Mouse (Mus musculus): ENCODE data around the gene Hcfc1.

Hcfc1 gene

DNA sequence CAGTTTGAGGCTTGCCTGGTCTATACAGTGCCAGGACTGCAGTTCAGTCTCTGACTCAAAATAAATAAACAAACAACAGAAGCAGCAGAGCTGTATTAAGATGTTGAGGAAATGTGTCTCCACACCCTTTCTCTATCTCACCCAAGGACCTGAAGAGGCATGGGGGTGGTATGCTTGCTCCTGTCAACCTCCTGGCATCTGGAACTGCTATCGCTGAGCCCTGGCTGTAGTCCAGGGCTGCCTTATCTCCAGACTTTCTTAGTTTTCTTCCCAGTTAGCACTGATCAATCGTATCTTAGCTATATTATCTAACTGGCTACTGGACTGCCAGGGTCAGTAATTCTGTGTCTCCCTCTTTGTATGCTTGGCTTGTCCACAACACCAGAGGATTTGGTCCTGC, 24.3 kb downstream of the Hcfc1 start:
- no peak for DNase-seq

GRCm38 (mm10) chrX:73931871-73932270, 34.3 kb downstream of the Hcfc1 start:
- DNase-seq, result no peak

DNA sequence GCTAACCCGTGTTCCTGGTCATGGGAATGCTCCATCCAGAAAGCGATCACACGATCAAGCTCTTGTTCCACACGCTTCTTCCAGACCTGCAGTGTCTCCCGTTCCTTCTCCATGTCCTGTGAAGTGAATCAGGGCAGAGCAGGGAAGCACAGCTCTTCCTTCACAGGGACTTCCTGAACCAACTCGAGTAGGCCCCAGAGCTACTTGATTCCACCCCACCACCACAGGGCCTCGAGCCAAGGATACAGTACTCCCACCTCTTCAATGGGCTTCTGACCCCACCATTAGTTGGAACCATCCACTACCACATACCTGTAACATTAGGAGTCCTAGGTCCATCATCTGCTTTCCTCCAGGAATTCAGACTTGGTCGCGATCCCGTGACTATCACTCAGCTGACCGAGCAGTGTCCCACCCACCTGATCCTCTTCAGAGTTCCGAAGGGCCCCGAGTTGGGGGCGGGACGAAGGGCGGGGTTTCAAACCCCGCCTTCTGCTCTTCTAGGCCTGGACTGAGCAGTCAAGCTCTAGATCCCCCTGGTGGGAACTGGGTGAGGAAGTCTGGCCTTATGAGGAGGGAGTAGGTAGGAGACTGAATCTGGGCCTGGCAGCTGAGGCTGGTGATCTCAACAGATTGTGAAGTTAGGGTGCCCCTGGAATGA, 35.6 kb downstream of the Hcfc1 start, which contains the start of gene Renbp:
Gene Renbp (minus strand): TSS at position 449 of the 661 bp plus-strand sequence.
- peak; percentile 87 for DNase-seq

DNA sequence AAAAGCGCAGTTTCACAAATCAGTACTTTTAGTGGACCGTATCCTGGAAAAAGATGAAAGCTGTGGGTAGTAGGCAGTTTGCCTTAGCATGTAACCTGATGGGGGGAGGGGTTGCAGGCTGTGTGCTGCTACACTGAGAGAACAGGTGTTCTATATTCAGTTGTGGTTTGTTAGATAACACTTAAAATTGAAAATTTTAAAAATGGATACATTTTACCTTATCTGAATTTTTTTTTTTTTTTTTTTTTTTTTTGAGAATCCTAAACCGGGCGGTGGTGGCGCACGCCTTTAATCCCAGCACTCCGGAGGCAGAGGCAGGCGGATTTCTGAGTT, 43.6 kb downstream of the Hcfc1 start:
- DNase-seq, result no peak

DNA sequence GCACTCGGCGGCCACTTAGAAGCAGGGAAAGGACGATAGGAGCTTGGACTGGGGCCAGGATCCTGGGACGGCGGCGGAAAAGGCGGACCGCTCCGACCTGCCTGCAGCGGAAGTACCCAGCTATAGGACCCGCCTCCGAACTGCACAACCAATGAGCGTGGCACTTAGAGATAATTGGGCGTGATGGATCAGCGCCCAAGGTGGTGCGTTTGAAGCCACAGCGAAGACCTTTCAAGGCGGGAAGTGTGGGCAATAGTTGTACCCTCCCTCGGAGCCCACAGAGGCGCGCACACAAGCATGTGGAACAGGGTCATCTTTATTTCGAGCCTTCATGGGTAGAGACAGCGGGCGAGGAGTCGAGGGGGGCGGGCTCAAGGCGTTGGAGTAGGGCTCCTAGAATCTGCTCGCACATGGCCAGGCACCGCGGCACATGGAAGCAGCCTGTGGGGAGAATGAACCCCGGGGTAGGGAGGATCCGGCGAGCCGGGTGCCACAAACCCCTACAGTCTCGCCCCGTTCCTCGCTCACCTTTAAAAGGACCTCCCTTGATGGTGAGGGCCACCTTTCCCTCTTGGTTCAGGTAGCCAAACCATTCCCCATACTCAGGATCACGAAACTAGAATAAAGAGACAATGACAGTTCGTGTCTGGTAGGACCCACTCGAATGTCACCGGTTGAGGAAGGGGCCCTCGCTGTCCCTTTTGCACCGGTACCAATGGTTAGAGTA, 44.2 kb downstream of the Hcfc1 start, which contains the start of the genes Arhgap4 and Naa10:
Gene Arhgap4 (minus strand): TSS at position 48 of the 727 bp plus-strand sequence.
Gene Naa10 (minus strand): TSS at position 122 of the 727 bp plus-strand sequence.
- peak; percentile 91 for DNase-seq

GRCm38 (mm10) chrX:73921285-73921822, 44.8 kb downstream of the Hcfc1 start:
- no peak for DNase-seq

DNA sequence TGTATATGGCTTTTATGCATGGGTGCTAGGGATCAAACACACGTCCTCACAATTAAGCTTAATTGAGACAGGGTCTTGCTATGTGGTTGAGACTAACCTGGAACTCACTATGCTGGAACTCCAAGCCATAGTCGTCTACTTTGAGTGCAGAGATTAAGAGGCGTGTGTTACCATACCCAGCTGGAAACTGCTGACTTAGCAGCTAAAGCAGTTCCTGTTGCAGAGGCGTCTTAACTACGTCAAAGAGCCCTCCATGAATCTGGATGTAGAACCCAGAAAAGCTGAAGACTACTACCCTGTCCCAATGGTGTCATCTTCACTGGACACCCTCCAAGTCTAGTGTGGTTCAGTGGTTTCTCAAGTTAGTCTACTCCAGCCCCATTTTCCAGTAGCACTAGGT, 47.5 kb downstream of the Hcfc1 start:
- DNase-seq, result no peak

- DNase-seq, result no peak
These were observed 49.2 kb downstream of the Hcfc1 start for GRCm38 (mm10) chrX:73916945-73917344.

DNA sequence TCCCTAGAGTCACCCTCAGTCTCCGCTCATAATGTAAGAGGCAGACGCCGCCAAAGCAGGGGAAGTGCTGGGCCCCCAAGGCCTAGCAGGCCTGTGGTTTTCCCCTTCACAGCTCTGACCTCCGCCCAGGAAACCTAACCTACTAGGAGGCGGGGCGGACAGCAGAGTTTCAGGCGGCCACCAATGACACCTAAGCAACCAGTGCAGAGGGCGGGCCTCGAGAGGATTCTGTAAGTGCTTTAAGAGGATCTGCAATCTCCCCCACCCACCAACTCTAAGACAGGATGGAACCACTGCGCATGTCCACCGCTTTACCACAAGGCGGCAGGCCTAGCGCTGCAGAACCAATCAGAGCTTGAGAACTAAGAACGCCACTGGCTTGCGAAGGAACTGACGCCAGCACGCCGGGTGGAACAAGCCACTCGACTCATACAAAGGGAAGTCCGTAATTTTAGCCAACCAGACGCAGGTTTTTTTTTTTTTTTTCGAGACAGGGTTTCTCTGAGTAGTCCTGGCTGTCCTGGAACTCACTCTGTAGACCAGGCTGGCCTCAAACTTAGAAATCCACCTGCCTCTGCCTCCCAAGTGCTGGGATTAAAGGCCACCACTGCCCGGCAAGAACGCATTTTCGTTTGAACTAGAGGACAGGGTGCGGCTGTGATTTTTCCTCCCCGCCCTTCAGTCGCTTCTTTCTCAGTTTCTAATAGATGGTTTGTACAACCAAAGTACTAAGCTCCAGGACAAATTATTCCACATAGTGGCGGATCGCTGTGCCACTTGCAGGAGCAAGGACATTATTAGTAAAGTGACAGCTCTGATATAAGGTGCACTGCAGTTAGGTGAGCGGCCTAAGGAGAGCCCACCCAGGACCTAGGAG, 51.1 kb downstream of the Hcfc1 start:
- peak; percentile 94 for DNase-seq

GRCm38 (mm10) chrX:73911588-73911987, 54.6 kb downstream of the Hcfc1 start:
- DNase-seq, result no peak

DNA sequence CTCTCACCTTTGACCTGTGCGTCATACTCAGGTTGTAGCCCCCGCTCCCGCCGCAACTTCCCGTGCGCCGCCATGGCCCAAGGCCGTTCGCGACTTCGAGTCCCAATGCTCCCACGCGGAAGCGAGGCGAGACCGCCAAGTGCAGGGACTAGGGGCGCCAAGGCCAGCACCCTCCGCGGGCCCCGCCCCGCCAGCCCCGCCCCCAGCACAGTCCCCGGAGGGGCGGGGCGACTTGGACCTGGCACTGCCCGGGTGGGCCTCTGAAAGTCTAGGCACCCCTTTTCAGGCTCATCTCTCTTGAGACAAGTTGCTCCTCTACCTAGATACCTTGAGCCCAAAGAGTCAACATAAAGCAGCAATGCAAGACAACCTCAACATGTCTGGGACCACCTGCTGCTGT, 55.0 kb downstream of the Hcfc1 start:
- DNase-seq, result peak; percentile 10

DNA sequence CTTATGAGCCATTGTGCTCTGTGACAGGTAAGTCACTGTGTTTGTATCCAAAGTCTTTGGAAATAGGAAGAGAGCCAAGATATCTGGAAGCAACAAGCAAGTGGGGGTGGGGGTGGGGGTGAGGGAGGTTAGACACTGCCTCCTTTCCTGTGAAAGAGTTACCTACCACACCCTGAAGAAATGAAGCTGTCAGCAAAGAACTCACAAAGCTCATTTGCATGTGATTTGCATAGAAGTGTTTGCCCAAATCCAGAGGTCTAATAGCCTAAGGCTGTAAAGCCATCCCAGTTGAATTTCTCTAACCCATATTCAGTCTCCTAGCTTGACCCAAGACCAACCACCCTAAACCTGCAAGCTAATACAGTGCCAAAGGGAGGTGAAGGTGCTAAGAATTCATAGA, 55.7 kb downstream of the Hcfc1 start:
- no peak for DNase-seq

- no peak for DNase-seq
These were observed 56.1 kb downstream of the Hcfc1 start for GRCm38 (mm10) chrX:73910049-73910448.

- DNase-seq, result no peak
These were observed 68.2 kb downstream of the Hcfc1 start for GRCm38 (mm10) chrX:73897959-73898358.

DNA sequence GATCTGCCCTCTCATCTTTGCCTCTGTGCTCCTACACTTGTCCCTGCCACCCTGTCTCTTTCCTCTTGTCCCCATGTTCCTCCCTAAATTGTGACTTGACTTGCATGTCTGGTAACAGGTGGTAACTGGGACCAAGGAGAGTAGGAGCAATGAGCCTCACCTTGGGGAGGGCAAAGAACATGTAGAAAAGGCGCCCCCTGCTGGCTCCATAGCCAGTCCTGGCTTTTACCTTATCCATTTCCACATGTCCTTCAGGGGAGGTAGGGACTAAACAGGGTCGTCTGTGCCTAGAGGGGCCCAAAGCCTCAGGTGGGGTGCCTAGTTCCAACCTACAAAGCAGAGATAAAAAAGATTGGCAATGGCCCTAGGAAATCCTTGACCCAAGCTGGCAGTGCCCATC, 70.4 kb downstream of the Hcfc1 start, which contains the start of gene L1cam:
Gene L1cam (minus strand): TSS at position 387 of the 400 bp plus-strand sequence.
- DNase-seq, result peak; percentile 64

DNA sequence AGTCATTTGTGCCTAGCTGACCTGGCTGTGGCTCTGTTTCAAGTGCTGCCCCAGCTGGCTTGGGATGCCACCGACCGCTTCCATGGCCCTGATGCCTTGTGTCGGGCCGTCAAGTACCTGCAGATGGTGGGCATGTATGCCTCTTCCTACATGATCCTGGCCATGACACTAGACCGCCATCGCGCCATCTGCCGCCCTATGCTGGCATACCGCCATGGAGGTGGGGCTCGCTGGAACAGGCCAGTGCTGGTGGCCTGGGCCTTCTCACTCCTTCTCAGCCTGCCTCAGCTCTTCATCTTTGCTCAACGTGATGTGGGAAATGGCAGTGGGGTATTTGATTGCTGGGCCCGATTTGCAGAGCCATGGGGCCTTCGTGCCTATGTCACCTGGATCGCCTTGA, 73.3 kb downstream of the Hcfc1 start:
- DNase-seq, result no peak
